Mouse (Mus musculus): Measurements from ENCODE around the gene Ankrd28. TPM values are rescaled to one million over a fixed set of nuclear protein-coding genes. Genes with fewer than 3 reads are reported as not detected.

Ankrd28 gene
- polyA plus RNA-seq, 2 experiments: 3.8 to 4.8 TPM

DNA sequence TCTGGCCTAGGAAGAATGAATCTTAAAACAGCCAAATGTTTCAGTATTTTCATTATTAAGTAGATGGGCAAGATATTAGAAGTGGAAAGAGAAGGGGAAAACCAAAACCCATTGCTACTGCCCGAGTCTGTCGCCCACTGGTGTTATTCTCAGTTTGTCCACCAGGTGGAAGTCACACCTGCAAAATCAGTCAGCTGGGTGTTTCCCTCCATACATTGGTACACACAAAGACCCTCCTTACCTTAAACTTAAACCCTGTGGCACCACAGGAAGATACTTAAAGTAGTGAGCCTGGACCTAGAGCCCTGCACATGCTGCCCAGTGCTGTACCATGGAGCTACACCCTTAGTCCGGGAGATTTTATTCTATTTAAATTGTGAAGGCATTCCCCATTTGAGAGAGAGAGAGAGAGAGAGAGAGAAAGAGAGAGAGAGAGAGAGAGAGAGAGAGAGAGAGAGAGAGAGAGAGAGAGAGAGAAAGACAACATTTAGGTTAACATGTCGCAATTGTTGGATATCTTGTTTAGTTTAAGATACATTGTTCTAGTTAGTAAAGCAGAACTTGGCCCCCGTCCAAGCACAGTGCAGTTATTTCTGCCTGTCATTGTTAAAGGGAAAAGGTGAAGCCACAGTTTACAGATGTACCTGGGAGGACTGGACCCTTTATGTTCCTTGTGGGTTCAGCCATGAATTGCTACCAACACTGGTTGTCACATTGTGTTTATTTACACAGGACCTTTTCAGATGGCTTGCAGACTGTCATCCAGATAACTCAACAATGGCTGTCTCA is 173.4 kb downstream of the Ankrd28 start:
- H3K27ac ChIP-seq: no peak overlapping the region
- H3K27me3 ChIP-seq (ENCODE audit: control insufficient read depth, insufficient read depth, low read length): no peaks in the 10 kb centered on the region
- no peak for DNase-seq (ENCODE audit: low read depth in 3 of 3, low spot score in 3 of 3)
- no peak for TF ChIP-seq EP300 (IDR thresholded peaks at IDR 0.05; ENCODE audit: low read depth)
- TF ChIP-seq CTCF (IDR thresholded peaks at IDR 0.05; ENCODE audit: low read depth): peak; percentile 86
- no peak overlapping the region for H3K9ac ChIP-seq (replicated peaks)
- peaks cover 3 to 19% of the 10 kb centered on the region in 2 experiments; a peak in 3 of 4 replicates for H3K4me1 ChIP-seq (replicated peaks; ENCODE audit: control insufficient read depth in 2 of 2, insufficient read depth in 2 of 2, low read length in 1 of 2)
- H3K36me3 ChIP-seq (replicated peaks; ENCODE audit: control insufficient read depth, insufficient read depth, low read depth): no peaks in the 10 kb centered on the region
- ATAC-seq (ENCODE audit: insufficient read depth): no peak
- no peaks in the 10 kb centered on the region for H3K9me3 ChIP-seq (ENCODE audit: control insufficient read depth, low read length)
- no peak overlapping the region for H3K4me3 ChIP-seq (ENCODE audit: insufficient read depth in 1 of 2, low read depth in 2 of 2, low read length in 2 of 2)
- WGBS (ENCODE audit: insufficient replicate concordance): 29% methylated on average over 5 of the region's 5 CpGs
- no peak overlapping the region for H3K4me2 ChIP-seq (ENCODE audit: low read depth)

DNA sequence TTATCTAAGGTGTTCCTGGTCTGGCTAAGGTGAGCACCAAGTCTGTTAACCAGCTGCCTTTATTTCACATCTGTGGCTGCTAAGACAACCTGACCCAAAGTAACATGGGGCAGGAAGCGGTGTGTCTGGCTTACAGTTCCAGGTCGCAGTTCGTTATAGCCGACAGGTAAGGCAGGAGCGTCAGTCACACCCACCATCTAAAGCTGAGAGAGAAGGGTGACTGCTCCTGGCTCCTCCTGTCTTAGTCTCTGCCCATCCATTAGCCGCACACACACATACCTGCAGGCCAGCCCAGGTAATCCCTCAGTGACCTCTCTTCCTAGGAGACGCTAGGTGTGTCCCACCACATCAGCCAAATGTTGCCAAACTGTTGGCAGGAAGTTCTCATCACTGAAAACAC is 174.1 kb downstream of the Ankrd28 start:
- H3K4me3 ChIP-seq (ENCODE audit: insufficient read depth in 1 of 2, low read depth in 2 of 2, low read length in 2 of 2): no peak overlapping the region
- no peaks in the 10 kb centered on the region for H3K36me3 ChIP-seq (replicated peaks; ENCODE audit: control insufficient read depth, insufficient read depth, low read depth)
- no peak overlapping the region for H3K27ac ChIP-seq
- H3K4me2 ChIP-seq (ENCODE audit: low read depth): no peak overlapping the region
- whole genome bisulfite sequencing (ENCODE audit: insufficient replicate concordance): 69% methylated on average over 7 of the region's 7 CpGs
- H3K9me3 ChIP-seq (ENCODE audit: control insufficient read depth, low read length): no peaks in the 10 kb centered on the region
- TF ChIP-seq EP300 (IDR thresholded peaks at IDR 0.05; ENCODE audit: low read depth): no peak
- TF ChIP-seq CTCF (IDR thresholded peaks at IDR 0.05; ENCODE audit: low read depth): no peak
- no peak for ATAC-seq (ENCODE audit: insufficient read depth)
- DNase-seq (ENCODE audit: low read depth in 3 of 3, low spot score in 3 of 3): no peak
- no peak overlapping the region for H3K9ac ChIP-seq (replicated peaks)
- H3K27me3 ChIP-seq (ENCODE audit: control insufficient read depth, insufficient read depth, low read length): no peaks in the 10 kb centered on the region
- H3K4me1 ChIP-seq (replicated peaks; ENCODE audit: control insufficient read depth in 2 of 2, insufficient read depth in 2 of 2, low read length in 1 of 2): peaks cover 3 to 18% of the 10 kb centered on the region in 2 experiments; a peak in 3 of 4 replicates

DNA sequence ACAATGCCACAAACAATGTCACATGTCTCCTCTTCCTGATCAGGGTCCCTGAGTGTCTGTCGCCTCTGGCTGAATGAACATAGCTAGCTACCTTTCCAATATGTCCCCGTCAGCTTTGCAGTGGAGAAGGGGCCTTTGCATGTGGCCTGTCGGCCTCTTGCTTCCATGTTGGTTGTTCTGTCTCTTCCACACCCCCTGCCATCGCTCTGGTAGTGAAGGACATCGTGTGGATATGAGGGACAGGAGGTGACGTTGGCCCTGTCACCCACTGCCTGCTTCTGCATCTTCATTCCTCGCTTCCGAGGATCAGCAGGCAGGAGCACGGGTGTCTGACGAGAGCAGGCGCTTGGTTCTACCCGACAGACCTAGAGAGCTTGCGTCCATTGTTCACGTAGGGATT is 175.0 kb downstream of the Ankrd28 start:
- Histone ChIP-seq H3K27me3 (ENCODE audit: control insufficient read depth, insufficient read depth, low read length) (no peaks in the 10 kb centered on the region), H3K4me1 (replicated peaks; ENCODE audit: control insufficient read depth in 2 of 2, insufficient read depth in 2 of 2, low read length in 1 of 2) (peaks cover 3 to 16% of the 10 kb centered on the region in 2 experiments; a peak in 3 of 4 replicates), H3K9ac (replicated peaks) (no peak overlapping the region), H3K27ac (no peak overlapping the region), H3K4me2 (ENCODE audit: low read depth) (no peak overlapping the region), H3K4me3 (ENCODE audit: insufficient read depth in 1 of 2, low read depth in 2 of 2, low read length in 2 of 2) (no peak overlapping the region), H3K9me3 (ENCODE audit: control insufficient read depth, low read length) (no peaks in the 10 kb centered on the region), H3K36me3 (replicated peaks; ENCODE audit: control insufficient read depth, insufficient read depth, low read depth) (no peaks in the 10 kb centered on the region)
- TF ChIP-seq EP300 (IDR thresholded peaks at IDR 0.05; ENCODE audit: low read depth): no peak
- TF ChIP-seq CTCF (IDR thresholded peaks at IDR 0.05; ENCODE audit: low read depth): no peak
- DNase-seq (ENCODE audit: low read depth in 3 of 3, low spot score in 3 of 3) (no peak), ATAC-seq (ENCODE audit: insufficient read depth) (no peak)
- WGBS (ENCODE audit: insufficient replicate concordance): 75% methylated on average over 14 of the region's 14 CpGs

DNA sequence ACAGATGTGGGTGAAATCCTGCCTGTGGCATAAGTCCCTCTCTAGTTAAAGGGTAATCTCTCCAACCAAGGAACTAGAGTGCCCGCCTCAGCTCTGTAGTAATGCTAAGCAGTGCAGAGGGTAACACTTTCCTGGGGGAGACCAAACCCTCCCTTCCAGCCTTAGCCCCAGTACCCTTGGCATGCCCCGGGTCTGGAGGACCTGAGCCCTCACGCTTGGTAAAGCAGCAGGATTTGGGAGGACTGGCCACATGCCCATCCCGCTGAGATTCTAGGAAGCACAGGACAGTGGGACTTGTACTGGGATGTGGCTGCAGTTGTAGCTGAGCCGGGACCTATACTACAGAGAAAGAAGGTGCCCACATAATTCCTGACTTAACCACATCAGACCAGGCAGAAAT is 175.6 kb downstream of the Ankrd28 start:
- Histone ChIP-seq H3K36me3 (replicated peaks; ENCODE audit: control insufficient read depth, insufficient read depth, low read depth) (no peaks in the 10 kb centered on the region), H3K27ac (no peak overlapping the region), H3K4me2 (ENCODE audit: low read depth) (no peak overlapping the region), H3K9ac (replicated peaks) (no peak overlapping the region), H3K9me3 (ENCODE audit: control insufficient read depth, low read length) (no peaks in the 10 kb centered on the region), H3K4me1 (replicated peaks; ENCODE audit: control insufficient read depth in 2 of 2, insufficient read depth in 2 of 2, low read length in 1 of 2) (peaks cover 3 to 16% of the 10 kb centered on the region in 2 experiments; a peak in 3 of 4 replicates), H3K4me3 (ENCODE audit: insufficient read depth in 1 of 2, low read depth in 2 of 2, low read length in 2 of 2) (no peak overlapping the region), H3K27me3 (ENCODE audit: control insufficient read depth, insufficient read depth, low read length) (no peaks in the 10 kb centered on the region)
- WGBS (ENCODE audit: insufficient replicate concordance): 83% methylated on average over 5 of the region's 5 CpGs
- DNase-seq (ENCODE audit: low read depth in 3 of 3, low spot score in 3 of 3) (no peak), ATAC-seq (ENCODE audit: insufficient read depth) (no peak)
- TF ChIP-seq CTCF (IDR thresholded peaks at IDR 0.05; ENCODE audit: low read depth): no peak
- no peak for TF ChIP-seq EP300 (IDR thresholded peaks at IDR 0.05; ENCODE audit: low read depth)

DNA sequence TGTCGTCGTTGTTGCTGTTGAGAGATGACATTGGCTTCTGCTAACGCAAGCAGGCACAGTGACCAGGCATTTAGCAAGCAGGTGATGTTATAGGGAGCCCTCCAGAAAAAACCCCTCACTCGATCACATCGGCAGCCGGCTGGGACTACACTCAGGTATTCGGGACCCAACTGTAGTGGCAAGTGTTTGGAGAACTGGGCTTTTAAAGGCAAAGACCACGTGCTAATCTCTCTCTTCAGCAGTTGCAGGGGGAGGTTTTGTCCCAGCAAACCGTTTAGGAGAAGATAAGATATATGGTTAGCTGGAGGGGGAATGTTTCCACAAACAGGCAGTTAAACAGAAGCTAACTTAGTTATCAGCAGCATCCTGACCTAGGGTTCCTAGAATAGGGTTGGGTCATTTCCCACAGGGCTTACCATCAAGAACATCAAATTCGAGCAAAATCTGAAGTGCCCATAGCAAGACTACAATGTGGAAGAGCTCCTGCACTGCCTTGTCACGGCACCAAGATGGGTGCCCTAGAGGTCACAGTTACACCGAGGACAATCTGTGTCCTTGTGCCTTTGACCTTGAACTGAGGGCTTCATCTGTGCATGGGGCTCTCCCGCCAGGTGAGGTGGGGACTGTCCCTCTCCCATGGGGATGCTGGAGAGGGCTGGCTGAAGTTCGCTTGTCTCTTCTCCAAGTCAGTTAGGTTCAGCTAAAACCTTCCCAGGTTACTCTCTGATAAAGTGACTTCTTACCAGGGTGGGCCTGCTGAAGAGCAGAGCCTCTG is 177.2 kb downstream of the Ankrd28 start:
- DNase-seq (ENCODE audit: low read depth in 3 of 3, low spot score in 3 of 3): no peak
- WGBS (ENCODE audit: insufficient replicate concordance): 43% methylated on average over 14 of the region's 14 CpGs

More for the DNA sequence above, 177.2 kb downstream of the Ankrd28 start:
- no peaks in the 10 kb centered on the region for H3K36me3 ChIP-seq (replicated peaks; ENCODE audit: control insufficient read depth, insufficient read depth, low read depth)
- no peak overlapping the region for H3K9ac ChIP-seq (replicated peaks)
- no peak overlapping the region for H3K4me3 ChIP-seq (ENCODE audit: insufficient read depth in 1 of 2, low read depth in 2 of 2, low read length in 2 of 2)
- H3K4me2 ChIP-seq (ENCODE audit: low read depth): no peak overlapping the region
- H3K27me3 ChIP-seq (ENCODE audit: control insufficient read depth, insufficient read depth, low read length): no peaks in the 10 kb centered on the region
- no peak overlapping the region for H3K27ac ChIP-seq
- TF ChIP-seq CTCF (IDR thresholded peaks at IDR 0.05; ENCODE audit: low read depth): no peak
- TF ChIP-seq EP300 (IDR thresholded peaks at IDR 0.05; ENCODE audit: low read depth): peak; percentile 79
- H3K9me3 ChIP-seq (ENCODE audit: control insufficient read depth, low read length): no peaks in the 10 kb centered on the region
- peaks cover 3 to 14% of the 10 kb centered on the region in 2 experiments; a peak in 3 of 4 replicates for H3K4me1 ChIP-seq (replicated peaks; ENCODE audit: control insufficient read depth in 2 of 2, insufficient read depth in 2 of 2, low read length in 1 of 2)
- peak; percentile 67 for ATAC-seq (ENCODE audit: insufficient read depth)
